Mouse (Mus musculus) kidney, adult 2 months (tissue): Measurements from ENCODE around the gene Chml.

Source experiments
- CTCF ChIP-seq: fragments of 200-500 bp; conservative IDR thresholded peaks from 2 replicates; pipeline ENCODE4 v1.5.1; 2011; ENCODE audit warnings: low read depth, mild to moderate bottlenecking, control low read depth, low read length, moderate library complexity, mixed read lengths; ENCODE audit not compliant: insufficient read depth, insufficient read length
- POLR2A ChIP-seq: fragments of 200-500 bp; IDR thresholded peaks from one replicate; pipeline ENCODE4 v1.6.1; 2011; ENCODE audit warnings: low read depth, low read length, control low read depth

GRCm38 (mm10) chr1:175698293-175698692 is 5.6 kb upstream of the Chml start, which contains the start of gene Wdr64:
- TF ChIP-seq CTCF (no peak), POLR2A (no peak)
